Mouse (Mus musculus) frontal cortex, postnatal 25 days (tissue): ENCODE data around the gene Cd55.
A peak's percentile ranks its signal among the peaks of the same experiment; 100 is the strongest.
"Not testable (repeated sequence)": the region's sequence is repeated elsewhere in the genome, so short reads cannot be mapped to it uniquely, and the experiment has no call there.

Source experiments
- DNase-seq, 2 experiments: peaks; one replicate each; pipeline ENCODE4 v3.0.0; 2022; ENCODE audit warnings: low spot score in 2 of 2

The Cd55 gene

GRCm38 (mm10) chr1:130422664-130423111 is 39.9 kb downstream of the Cd55 start, which contains the start of gene Cd55b:
TSS of gene Cd55b (minus strand) at chr1:130423009.
- DNase-seq: peak; percentile 2 to 4

- not testable (repeated sequence) for DNase-seq
These were observed 40.5 kb downstream of the Cd55 start for GRCm38 (mm10) chr1:130422033-130422432.

- not testable (repeated sequence) for DNase-seq
These were observed 65.4 kb downstream of the Cd55 start for GRCm38 (mm10) chr1:130397109-130397508.
